Mouse (Mus musculus) forebrain, postnatal 0 days (tissue): ENCODE data around the gene Nhs. TPM values are rescaled to one million over a fixed set of nuclear protein-coding genes. Genes with fewer than 3 reads are reported as not detected.

Experiments
- ATAC-seq: fragments of 200-750 bp; cut with Nextera tagmentation; 2 replicates; pipeline ENCODE4 v1.8.0; 2017; ENCODE audit warnings: mild to moderate bottlenecking, moderate library complexity
- DNase-seq: peaks from one replicate; pipeline ENCODE4 v3.0.0-alpha.2; 2015
- H3K27ac ChIP-seq: fragments of 300-500 bp; sonication (generic); 2 replicates; pipeline ENCODE4 v1.5.1; 2014; ENCODE audit warnings: low read depth, mild to moderate bottlenecking, antibody characterized with exemption, low read length, moderate library complexity, mixed read lengths
- H3K27me3 ChIP-seq: fragments of 300-500 bp; sonication (generic); 2 replicates; pipeline ENCODE4 v1.6.1; 2014; ENCODE audit warnings: mild to moderate bottlenecking, low read length, mixed read lengths; ENCODE audit not compliant: insufficient read depth
- H3K36me3 ChIP-seq: fragments of 300-500 bp; sonication (generic); 2 replicates; pipeline ENCODE4 v1.6.1; 2014; ENCODE audit warnings: mild to moderate bottlenecking, moderate library complexity; ENCODE audit not compliant: insufficient read depth
- H3K4me1 ChIP-seq: fragments of 300-500 bp; sonication (generic); 2 replicates; pipeline ENCODE4 v1.6.1; 2014; ENCODE audit warnings: antibody characterized with exemption; ENCODE audit not compliant: insufficient read depth
- H3K4me2 ChIP-seq: fragments of 300-500 bp; sonication (generic); 2 replicates; pipeline ENCODE4 v1.6.1; 2014; ENCODE audit warnings: low read depth, mild to moderate bottlenecking, moderate library complexity
- H3K4me3 ChIP-seq: fragments of 300-500 bp; sonication (generic); 2 replicates; pipeline ENCODE4 v1.5.1; 2014; ENCODE audit warnings: low read depth, low read length, mixed read lengths
- H3K9ac ChIP-seq: fragments of 300-500 bp; sonication (generic); 2 replicates; pipeline ENCODE4 v1.6.1; 2014; ENCODE audit warnings: mild to moderate bottlenecking
- H3K9me3 ChIP-seq: fragments of 300-500 bp; sonication (generic); 2 replicates; pipeline ENCODE4 v1.6.1; 2016; ENCODE audit warnings: low read length
- CTCF ChIP-seq: sonication (generic); IDR thresholded peaks from 2 replicates; pipeline ENCODE4 v1.5.1; 2016; ENCODE audit warnings: antibody characterized with exemption, control low read depth, low read depth
- WGBS: fragments of 180-500 bp; shearing (Covaris S2); extraction: QIAGEN DNeasy Blood & Tissue Kit; methylation state at CpG from one replicate; pipeline ENCODE4 v1.1.7; 2014; 5-methylcytosine and 5-hydroxymethylcytosine counted together
- polyA plus RNA-seq: library from polyadenylated mRNA; unstranded; fragments of >200 nt; fragmentation: Nextera tagmentation; extraction: Ambion mirVana; gene quantifications from 2 replicates; pipeline ENCODE4 v1.2.1, GENCODE M21; 2015
- total RNA-seq: library from RNA; depleted of rRNA; stranded (reverse); fragments of >200 nt; gene quantifications from 2 replicates; pipeline ENCODE4 v1.2.3, GENCODE M21; 2014

Gene Nhs
- total and polyA plus RNA-seq, 2 experiments from 2014 or later: 1.9 to 9.4 TPM

DNA sequence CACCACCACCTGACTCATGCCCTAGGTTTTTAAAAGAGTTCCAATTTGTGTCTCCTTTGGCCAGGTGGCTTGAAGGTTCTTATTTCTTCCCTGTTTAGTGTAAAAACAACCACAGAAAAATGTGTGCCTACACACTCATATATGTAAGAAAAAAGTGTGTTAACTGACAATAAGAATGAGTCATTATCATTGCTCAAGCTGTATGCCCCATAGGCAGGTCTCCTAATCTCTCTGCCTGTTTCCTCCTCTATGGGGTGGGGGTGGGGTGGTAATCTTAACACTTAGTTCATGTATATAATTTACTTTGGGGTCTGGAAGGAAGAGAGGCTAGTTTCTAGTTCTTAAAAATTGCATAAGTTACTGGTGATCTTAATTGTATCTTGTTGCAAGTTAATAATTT is 186.8 kb downstream of the Nhs start:
- DNase-seq (no peak), ATAC-seq (no peak)
- H3K36me3 ChIP-seq: no peaks in the 10 kb centered on the region
- no peaks in the 10 kb centered on the region for H3K4me1 ChIP-seq
- no peak overlapping the region for H3K4me3 ChIP-seq
- no peaks in the 10 kb centered on the region for H3K9me3 ChIP-seq
- H3K4me2 ChIP-seq: no peak overlapping the region
- H3K27ac ChIP-seq: no peak overlapping the region
- TF ChIP-seq CTCF: no peak
- no peaks in the 10 kb centered on the region; the same call in 1 of the 2 replicates for H3K27me3 ChIP-seq
- H3K9ac ChIP-seq: no peak overlapping the region

DNA sequence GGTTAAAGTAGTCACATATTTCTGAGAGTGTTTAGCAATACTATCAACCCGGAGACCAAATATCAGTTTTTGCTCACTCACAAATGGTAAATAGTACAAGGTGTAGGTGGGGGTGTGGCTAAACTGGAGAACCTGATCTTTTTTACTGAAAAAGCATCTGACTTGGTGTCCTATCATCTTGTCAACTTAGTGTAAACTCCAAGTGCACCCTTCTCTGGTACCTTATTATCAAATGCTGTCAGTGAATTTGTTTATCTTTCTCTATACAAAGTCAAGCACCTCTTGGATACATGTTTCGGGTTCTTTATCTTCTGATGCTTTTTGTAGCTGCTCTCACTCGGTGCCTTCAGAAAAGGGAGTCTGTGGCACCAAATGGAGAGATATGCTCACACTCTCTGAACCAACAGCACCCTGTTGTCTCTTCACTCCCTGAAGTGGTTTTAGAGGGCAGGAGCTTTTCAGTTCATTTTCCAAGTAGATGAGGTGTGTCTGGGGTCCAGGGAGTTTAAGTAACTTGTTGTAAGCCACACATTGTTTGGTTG is 187.5 kb downstream of the Nhs start:
- no peak for TF ChIP-seq CTCF
- H3K4me1 ChIP-seq: no peaks in the 10 kb centered on the region
- no peaks in the 10 kb centered on the region; the same call in 1 of the 2 replicates for H3K27me3 ChIP-seq
- 91% methylated on average over 3 of the region's 3 CpGs for WGBS
- ATAC-seq (no peak), DNase-seq (no peak)
- no peak overlapping the region for H3K27ac ChIP-seq
- H3K9me3 ChIP-seq: no peaks in the 10 kb centered on the region
- no peak overlapping the region for H3K9ac ChIP-seq
- no peak overlapping the region for H3K4me2 ChIP-seq
- H3K36me3 ChIP-seq: no peaks in the 10 kb centered on the region
- H3K4me3 ChIP-seq: no peak overlapping the region

DNA sequence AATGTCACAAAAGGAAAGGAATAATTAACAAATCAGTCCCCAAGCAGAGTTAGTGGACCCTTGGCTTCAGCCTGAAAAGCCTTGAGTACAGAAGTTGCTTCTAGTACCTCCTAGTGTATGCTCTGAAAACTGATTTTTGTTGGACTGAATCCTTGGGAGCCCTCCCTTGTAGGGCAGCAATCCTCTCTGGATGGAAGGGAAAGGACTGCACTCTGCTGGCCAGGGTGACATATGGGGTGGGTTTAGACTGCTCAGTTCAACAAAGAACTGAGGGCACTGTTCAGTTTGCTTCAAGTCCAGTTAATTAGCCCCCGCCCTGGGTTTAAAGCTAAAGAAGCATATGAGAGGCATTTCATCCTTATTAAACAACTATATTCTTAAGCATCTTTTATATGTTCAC is 188.4 kb downstream of the Nhs start:
- no peak for ATAC-seq
- WGBS: 57% methylated on average over 1 of the region's 1 CpGs
- Histone ChIP-seq H3K36me3 (no peaks in the 10 kb centered on the region), H3K4me3 (no peak overlapping the region), H3K9me3 (no peaks in the 10 kb centered on the region), H3K27me3 (no peaks in the 10 kb centered on the region), H3K27ac (no peak overlapping the region), H3K9ac (no peak overlapping the region), H3K4me2 (no peak overlapping the region), H3K4me1 (no peaks in the 10 kb centered on the region)
- no peak for TF ChIP-seq CTCF
- no peak for DNase-seq

DNA sequence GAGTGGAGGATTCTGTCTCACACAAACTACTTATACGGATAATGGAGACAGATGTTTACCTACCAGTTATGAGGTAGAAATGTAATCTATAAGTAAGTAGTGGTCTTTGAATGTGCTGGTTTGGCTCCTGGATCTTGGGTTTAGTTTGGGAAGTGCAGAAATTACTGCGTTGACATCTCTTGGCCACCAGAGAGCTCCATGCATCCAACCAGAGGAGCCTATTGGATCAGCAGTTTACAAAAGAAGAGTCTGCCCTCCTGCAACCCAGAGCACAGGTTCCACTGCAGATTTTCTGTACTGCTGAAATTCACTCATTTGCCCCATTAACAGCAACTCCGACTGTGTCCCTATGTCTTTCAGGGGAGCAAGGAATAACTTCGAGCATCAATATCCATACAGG is 191.8 kb downstream of the Nhs start:
- Histone ChIP-seq H3K4me3 (no peak overlapping the region), H3K36me3 (no peaks in the 10 kb centered on the region), H3K4me1 (no peaks in the 10 kb centered on the region), H3K9me3 (no peaks in the 10 kb centered on the region), H3K27me3 (no peaks in the 10 kb centered on the region), H3K9ac (no peak overlapping the region), H3K4me2 (no peak overlapping the region), H3K27ac (no peak overlapping the region)
- ATAC-seq (peak; percentile 79; the same call in 1 of the 2 replicates), DNase-seq (peak; percentile 46)
- WGBS: 38% methylated on average over 4 of the region's 4 CpGs
- TF ChIP-seq CTCF: peak; percentile 66

DNA sequence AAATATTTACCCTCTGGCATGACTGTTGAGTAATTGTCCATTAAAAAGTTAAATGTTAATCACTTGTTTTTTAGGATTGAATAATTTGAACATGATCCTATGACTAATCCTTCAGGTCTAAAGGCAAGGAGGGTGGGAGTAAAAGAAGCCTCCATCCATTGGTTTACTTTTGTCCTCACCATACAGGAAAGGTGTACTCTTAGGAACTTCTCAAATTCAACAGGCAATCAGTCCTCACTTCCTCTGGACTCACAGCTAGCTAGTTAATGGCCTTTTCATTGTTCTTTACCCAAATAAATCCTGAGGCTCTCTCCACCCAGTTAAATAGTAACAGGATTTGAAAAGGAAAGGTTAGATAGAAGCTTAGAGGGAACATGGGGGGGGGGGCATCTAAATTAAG is 196.2 kb downstream of the Nhs start:
- Histone ChIP-seq H3K27ac (no peak overlapping the region), H3K36me3 (no peaks in the 10 kb centered on the region), H3K4me3 (no peak overlapping the region), H3K4me1 (no peaks in the 10 kb centered on the region), H3K4me2 (no peak overlapping the region), H3K9ac (no peak overlapping the region), H3K27me3 (no peaks in the 10 kb centered on the region), H3K9me3 (no peaks in the 10 kb centered on the region)
- DNase-seq (no peak), ATAC-seq (no peak)
- TF ChIP-seq CTCF: no peak

DNA sequence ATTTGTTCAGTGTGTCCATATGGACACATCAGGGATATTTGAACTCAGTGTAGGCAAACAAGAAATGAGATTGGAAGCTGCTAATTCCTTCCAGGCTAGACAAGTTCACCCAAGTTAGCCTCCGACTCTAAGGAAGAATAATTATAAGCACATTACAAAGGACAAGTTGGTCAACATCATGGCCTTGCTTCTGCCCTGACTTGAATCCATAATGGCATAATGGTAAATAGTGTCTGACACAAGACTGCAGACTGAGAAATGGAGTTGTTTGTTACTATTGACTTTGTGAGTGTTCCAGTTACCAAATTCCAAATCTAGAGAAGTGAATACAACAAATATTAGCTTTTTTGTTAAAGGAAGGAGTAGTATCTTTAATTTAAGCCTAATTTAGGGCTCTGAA is 196.7 kb downstream of the Nhs start:
- WGBS: 80% methylated on average over 1 of the region's 1 CpGs
- no peak for ATAC-seq
- no peak overlapping the region for H3K4me3 ChIP-seq
- DNase-seq: no peak
- H3K36me3 ChIP-seq: no peaks in the 10 kb centered on the region
- H3K4me1 ChIP-seq: no peaks in the 10 kb centered on the region
- no peak overlapping the region for H3K9ac ChIP-seq
- no peak overlapping the region for H3K4me2 ChIP-seq
- no peak overlapping the region for H3K27ac ChIP-seq
- H3K27me3 ChIP-seq: no peaks in the 10 kb centered on the region
- no peak for TF ChIP-seq CTCF
- H3K9me3 ChIP-seq: no peaks in the 10 kb centered on the region

DNA sequence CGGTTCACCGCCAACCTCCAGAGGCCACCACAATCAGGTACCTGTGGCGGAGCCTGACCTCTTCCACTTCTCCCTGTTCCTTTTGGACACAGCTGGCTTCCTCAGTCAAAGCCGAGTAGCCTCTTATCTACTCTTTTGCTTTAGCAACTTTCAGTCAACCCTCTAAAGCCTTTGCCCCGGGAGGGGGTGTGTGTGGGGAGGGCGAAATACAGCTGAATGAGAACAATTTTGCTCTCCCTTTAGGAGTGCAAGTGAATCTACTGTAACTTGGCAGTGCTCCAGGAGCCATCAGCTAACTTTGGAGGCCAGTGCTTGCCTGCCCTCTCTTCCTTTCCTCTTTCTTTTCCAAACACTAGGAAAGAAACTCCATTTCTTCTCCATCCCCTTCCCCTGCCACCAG is 197.8 kb downstream of the Nhs start:
- 49% methylated on average over 6 of the region's 6 CpGs for WGBS
- no peak overlapping the region for H3K27ac ChIP-seq
- ATAC-seq: no peak

More for the DNA sequence above, 197.8 kb downstream of the Nhs start:
- Histone ChIP-seq H3K4me1 (no peaks in the 10 kb centered on the region), H3K9me3 (no peaks in the 10 kb centered on the region), H3K27me3 (no peaks in the 10 kb centered on the region), H3K4me3 (no peak overlapping the region), H3K9ac (no peak overlapping the region), H3K36me3 (no peaks in the 10 kb centered on the region), H3K4me2 (no peak overlapping the region)
- no peak for DNase-seq
- no peak for TF ChIP-seq CTCF
